Mouse (Mus musculus) small intestine, adult 2 months (tissue): Measurements from ENCODE around the gene Patl1. TPM values are rescaled to one million over a fixed set of nuclear protein-coding genes. Genes with fewer than 3 reads are reported as not detected.
"Not testable (repeated sequence)": the region's sequence is repeated elsewhere in the genome, so short reads cannot be mapped to it uniquely, and the experiment has no call there.

ENCODE experiments used
- H3K27ac ChIP-seq: fragments of 200-500 bp; 2 replicates; pipeline ENCODE4 v1.5.1; 2012; ENCODE audit warnings: low read depth, low read length, control low read depth, inconsistent platforms; ENCODE audit not compliant: insufficient read depth
- H3K27me3 ChIP-seq: fragments of 200-500 bp; 2 replicates; pipeline ENCODE4 v1.6.1; 2012; ENCODE audit warnings: mild to moderate bottlenecking, moderate library complexity, low read length, inconsistent platforms; ENCODE audit not compliant: control insufficient read depth, insufficient read depth
- H3K36me3 ChIP-seq: fragments of 200-500 bp; 2 replicates; pipeline ENCODE4 v1.6.1; 2012; ENCODE audit warnings: mild to moderate bottlenecking, low read length, control low read depth, inconsistent platforms; ENCODE audit not compliant: control insufficient read depth, insufficient read depth
- H3K4me1 ChIP-seq: fragments of 200-500 bp; 2 replicates; pipeline ENCODE4 v1.6.1; 2012; ENCODE audit warnings: low read length, inconsistent platforms, mixed read lengths; ENCODE audit not compliant: control insufficient read depth, insufficient read depth, insufficient read length
- H3K4me3 ChIP-seq: fragments of 200-500 bp; 2 replicates; pipeline ENCODE4 v1.5.1; 2012; ENCODE audit warnings: low read depth, mild to moderate bottlenecking, control low read depth, inconsistent platforms, low read length, moderate library complexity
- CTCF ChIP-seq: fragments of 200-500 bp; IDR thresholded peaks from 2 replicates; pipeline ENCODE4 v1.5.1; 2012; ENCODE audit warnings: low read depth, mild to moderate bottlenecking, control low read depth, inconsistent platforms, low read length, moderate library complexity, mixed read lengths; ENCODE audit not compliant: insufficient replicate concordance, insufficient read length; ENCODE audit errors: extremely low read depth
- POLR2A ChIP-seq: fragments of 200-500 bp; IDR thresholded peaks from 2 replicates; pipeline ENCODE4 v1.6.1; 2012; ENCODE audit warnings: low read depth, mild to moderate bottlenecking, control low read depth, inconsistent platforms, low read length, moderate library complexity
- WGBS: fragments of 180-500 bp; shearing (Covaris S2); methylation state at CpG from one replicate; pipeline ENCODE4 v1.1.7; 2018; 5-methylcytosine and 5-hydroxymethylcytosine counted together
- polyA plus RNA-seq: library from polyadenylated mRNA; depleted of rRNA; stranded (reverse); fragments of >200 nt; gene quantifications from 2 replicates; pipeline ENCODE4 v1.2.3, GENCODE M21; 2012; rRNA removed

Gene Patl1
- 6.6 and 12.2 TPM in 2 replicates for polyA plus RNA-seq

DNA sequence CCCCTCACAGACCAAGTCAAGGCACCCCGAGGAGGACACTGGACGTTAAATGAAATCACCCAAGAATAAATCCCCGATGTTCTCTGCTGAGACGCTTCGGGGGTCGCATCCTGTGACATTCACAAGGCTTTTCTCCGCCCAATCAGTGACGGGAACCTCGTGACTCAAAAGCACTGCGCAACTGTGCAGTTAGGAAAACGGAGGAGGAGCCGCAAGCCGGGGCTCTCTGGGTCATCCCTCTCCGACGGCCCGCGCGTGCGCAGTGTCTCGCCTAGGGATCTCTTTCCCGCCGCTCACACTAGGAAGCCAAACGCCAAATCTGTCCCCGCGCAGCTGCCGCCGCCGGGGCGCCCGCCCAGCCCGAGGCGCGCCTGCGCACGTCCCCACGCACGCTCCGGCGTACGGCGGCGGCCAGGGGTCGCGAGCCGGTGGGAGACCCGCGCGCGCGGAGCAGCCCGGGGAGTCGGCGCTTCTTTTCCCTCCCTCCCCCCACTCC lies at the start of gene Patl1:
Patl1 (plus strand) TSS at position 363 of the 496 bp plus-strand sequence.
- Histone ChIP-seq H3K4me3 (peak within 1 kb of the TSS; percentile 95), H3K27ac (peak within 1 kb of the TSS; percentile 59), H3K27me3 (no peaks in the 10 kb centered on the region), H3K4me1 (peaks cover 3% of the 10 kb centered on the region; the same call in 1 of the 2 replicates), H3K36me3 (peaks cover 11% of the 10 kb centered on the region)
- TF ChIP-seq POLR2A: peak; percentile 62
- no peak for TF ChIP-seq CTCF
- 1% methylated on average over 53 of the region's 53 CpGs for WGBS

DNA sequence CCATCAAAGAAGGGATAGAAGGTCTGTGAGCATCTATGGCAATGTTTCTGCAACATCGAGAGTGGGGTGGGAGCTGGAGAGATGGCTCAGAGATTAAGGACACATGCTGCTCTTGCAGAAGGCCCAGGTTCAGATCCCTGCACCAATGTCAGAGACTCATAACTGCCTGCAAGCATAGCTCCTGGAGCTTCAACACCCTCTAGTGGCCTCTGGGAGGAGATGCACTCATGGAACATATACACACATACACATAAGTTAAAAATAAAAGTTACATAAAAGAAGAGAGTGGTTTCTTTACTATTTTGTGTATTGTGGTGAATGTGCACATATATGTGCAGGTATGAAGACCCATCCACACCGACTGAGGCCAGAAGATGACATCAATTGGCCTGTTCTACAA lies 44.4 kb upstream of the Patl1 start:
- H3K27me3 ChIP-seq: no peaks in the 10 kb centered on the region
- H3K36me3 ChIP-seq: no peaks in the 10 kb centered on the region
- 76% methylated on average over 2 of the region's 2 CpGs for WGBS
- TF ChIP-seq POLR2A: no peak
- no peak for TF ChIP-seq CTCF
- H3K27ac ChIP-seq: no peak overlapping the region
- H3K4me3 ChIP-seq: no peak overlapping the region
- H3K4me1 ChIP-seq: no peaks in the 10 kb centered on the region

DNA sequence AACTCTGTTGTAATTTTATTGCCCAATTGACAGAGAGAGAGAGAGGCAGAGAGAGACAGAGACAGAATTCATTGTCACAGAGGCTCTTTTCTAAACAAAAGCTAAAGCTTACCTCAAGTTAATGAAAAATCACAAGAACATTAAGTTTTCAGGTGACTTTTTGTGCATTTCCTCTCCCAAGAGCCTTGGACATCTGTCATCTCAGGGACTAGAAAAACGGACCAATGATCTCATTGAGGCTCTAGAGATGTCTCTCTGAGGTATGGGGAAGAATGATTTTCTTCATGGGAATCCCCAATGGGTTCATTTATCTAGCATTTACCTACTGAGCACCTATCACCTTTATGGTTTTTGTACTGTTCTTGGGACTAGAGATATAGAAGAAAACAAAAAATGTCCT lies 37.2 kb upstream of the Patl1 start, which contains the start of gene Olfr1419:
Olfr1419 (minus strand) TSS at position 101 of the 400 bp plus-strand sequence.
- Histone ChIP-seq H3K4me1 (no peaks in the 10 kb centered on the region), H3K36me3 (no peaks in the 10 kb centered on the region), H3K27me3 (no peaks in the 10 kb centered on the region), H3K4me3 (no peak within 1 kb of the TSS), H3K27ac (no peak within 1 kb of the TSS)
- WGBS: 15% methylated on average over 1 of the region's 1 CpGs
- TF ChIP-seq POLR2A (no peak), CTCF (no peak)

- not testable (repeated sequence) for H3K36me3 ChIP-seq, H3K27ac ChIP-seq, H3K4me1 ChIP-seq, H3K4me3 ChIP-seq, H3K27me3 ChIP-seq
- WGBS: 57% methylated on average over 22 of the region's 22 CpGs
Measured at GRCm38 (mm10) chr19:11878404-11878803, 33.8 kb upstream of the Patl1 start.

- Histone ChIP-seq H3K27ac (no peak within 1 kb of the TSS), H3K27me3 (no peaks in the 10 kb centered on the region), H3K4me3 (no peak within 1 kb of the TSS), H3K36me3 (no peaks in the 10 kb centered on the region), H3K4me1 (no peaks in the 10 kb centered on the region)
- TF ChIP-seq POLR2A (no peak), CTCF (no peak)
- 24% methylated on average over 1 of the region's 1 CpGs for WGBS
Measured at GRCm38 (mm10) chr19:11886265-11886664, 25.9 kb upstream of the Patl1 start, which contains the start of gene Olfr1420. TSS of gene Olfr1420 (plus strand) at chr19:11886565.

GRCm38 (mm10) chr19:11911021-11911420 lies 1.2 kb upstream of the Patl1 start:
- H3K27me3 ChIP-seq: no peaks in the 10 kb centered on the region
- no peak overlapping the region for H3K27ac ChIP-seq
- TF ChIP-seq CTCF (no peak), POLR2A (no peak)
- peaks cover 9% of the 10 kb centered on the region for H3K36me3 ChIP-seq
- H3K4me3 ChIP-seq: no peak overlapping the region
- peaks cover 3% of the 10 kb centered on the region; the same call in 1 of the 2 replicates for H3K4me1 ChIP-seq
- WGBS: 80% methylated on average over 5 of the region's 5 CpGs

GRCm38 (mm10) chr19:11911603-11912002 lies 596 bp upstream of the Patl1 start:
- 5% methylated on average over 17 of the region's 17 CpGs for WGBS
- Histone ChIP-seq H3K4me1 (peaks cover 3% of the 10 kb centered on the region; the same call in 1 of the 2 replicates), H3K36me3 (peaks cover 11% of the 10 kb centered on the region), H3K27ac (peak overlapping the region; percentile 59), H3K27me3 (no peaks in the 10 kb centered on the region), H3K4me3 (peak overlapping the region; percentile 95)
- TF ChIP-seq CTCF: no peak
- TF ChIP-seq POLR2A: no peak
